Mouse (Mus musculus): ENCODE results near the gene Nsd2.
"Not testable (repeated sequence)": the region's sequence is repeated elsewhere in the genome, so short reads cannot be mapped to it uniquely, and the experiment has no call there.

Nsd2 gene

GRCm38 (mm10) chr5:33851466-33851865, 30.9 kb downstream of the Nsd2 start:
- DNase-seq (ENCODE audit: extremely low spot score, low spot score), result no peak

GRCm38 (mm10) chr5:33853086-33853485, 32.6 kb downstream of the Nsd2 start:
- DNase-seq (ENCODE audit: extremely low spot score, low spot score), result no peak

DNA sequence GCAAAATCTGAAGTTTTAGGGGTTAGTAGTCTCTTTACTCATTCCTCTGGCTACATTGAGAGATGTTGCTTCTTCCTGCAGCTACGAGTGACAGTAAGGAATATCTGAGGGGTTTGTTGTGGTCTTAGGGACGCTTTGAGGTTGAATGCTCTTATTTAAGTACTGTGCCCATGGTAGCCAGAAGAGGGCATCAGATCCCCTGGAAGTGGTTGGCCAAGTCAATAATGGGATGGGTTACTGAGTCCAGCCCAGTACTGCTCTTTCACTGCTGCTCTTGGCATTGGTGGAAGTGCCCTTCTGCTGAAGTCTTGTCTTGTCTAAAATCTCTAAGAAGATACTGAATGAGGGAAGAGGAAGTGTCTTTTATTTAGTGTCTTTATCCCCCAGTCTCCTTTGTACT, 33.5 kb downstream of the Nsd2 start:
- DNase-seq (ENCODE audit: extremely low spot score, low spot score), result no peak

GRCm38 (mm10) chr5:33857693-33858092, 37.2 kb downstream of the Nsd2 start:
- no peak for DNase-seq (ENCODE audit: extremely low spot score, low spot score)

DNA sequence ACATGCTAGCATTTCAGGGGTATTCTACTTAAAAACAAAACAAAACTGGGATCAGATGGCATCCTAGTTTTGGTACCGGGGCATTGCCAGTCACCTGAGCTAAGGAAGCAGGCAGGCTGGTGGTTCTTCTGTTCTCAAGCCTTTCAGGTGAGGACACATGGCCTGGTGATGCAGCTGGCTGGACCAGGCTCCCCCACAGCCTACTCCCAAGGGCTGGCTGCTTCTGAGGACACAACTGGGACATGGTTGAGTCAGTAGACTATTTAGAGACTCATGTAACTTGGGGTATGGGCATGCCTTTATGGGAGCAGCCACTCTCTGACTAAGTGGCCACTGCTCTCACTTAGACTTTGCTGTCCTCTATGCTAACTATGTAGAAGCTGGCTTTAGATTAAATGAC, 54.9 kb downstream of the Nsd2 start:
- DNase-seq (ENCODE audit: extremely low spot score, low spot score), result no peak

GRCm38 (mm10) chr5:33881118-33881517, 60.6 kb downstream of the Nsd2 start:
- no peak for DNase-seq (ENCODE audit: extremely low spot score, low spot score)

- no peak for DNase-seq (ENCODE audit: extremely low spot score, low spot score)
Measured at GRCm38 (mm10) chr5:33893406-33893805, 72.9 kb downstream of the Nsd2 start.

DNA sequence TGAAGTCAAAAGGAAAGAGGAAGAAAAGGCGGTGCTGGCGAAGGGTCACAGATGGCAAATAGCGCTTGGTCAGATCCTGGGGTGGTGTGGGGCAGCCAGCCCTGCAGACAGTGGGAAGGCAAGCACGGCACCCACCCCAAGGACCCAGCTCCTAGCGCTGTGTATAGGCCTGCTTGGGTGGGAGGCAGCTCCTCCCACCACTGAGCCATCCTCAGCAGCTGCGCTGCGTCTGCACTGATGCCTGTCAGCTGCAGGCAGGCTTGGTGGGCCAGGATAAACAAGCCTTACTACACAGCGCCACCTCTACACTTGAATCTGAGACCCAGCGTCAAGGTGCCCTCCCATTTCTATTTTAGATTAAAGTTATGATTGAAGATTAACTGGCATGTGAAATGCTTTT, 74.6 kb downstream of the Nsd2 start:
- no peak for DNase-seq (ENCODE audit: extremely low spot score, low spot score)

DNA sequence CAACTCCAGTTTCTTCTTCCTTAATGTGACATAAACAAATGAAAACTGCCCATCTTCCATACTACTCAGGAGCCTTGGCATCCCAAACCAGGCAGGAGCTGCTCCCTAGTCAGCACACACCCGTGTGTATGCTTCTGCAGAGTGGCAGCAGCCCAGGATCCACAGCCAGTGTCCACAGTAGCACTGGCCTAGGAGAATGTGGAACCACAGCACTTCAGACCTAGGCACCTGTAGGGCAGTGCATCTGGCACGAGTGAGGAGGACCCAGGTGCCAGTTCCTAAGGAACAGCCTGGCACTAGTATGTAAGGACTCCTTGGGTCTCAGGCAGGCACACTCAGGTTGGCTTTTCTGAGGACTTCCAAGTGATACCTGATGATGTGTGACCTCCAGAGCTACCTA, 76.6 kb downstream of the Nsd2 start:
- no peak for DNase-seq (ENCODE audit: extremely low spot score, low spot score)

DNA sequence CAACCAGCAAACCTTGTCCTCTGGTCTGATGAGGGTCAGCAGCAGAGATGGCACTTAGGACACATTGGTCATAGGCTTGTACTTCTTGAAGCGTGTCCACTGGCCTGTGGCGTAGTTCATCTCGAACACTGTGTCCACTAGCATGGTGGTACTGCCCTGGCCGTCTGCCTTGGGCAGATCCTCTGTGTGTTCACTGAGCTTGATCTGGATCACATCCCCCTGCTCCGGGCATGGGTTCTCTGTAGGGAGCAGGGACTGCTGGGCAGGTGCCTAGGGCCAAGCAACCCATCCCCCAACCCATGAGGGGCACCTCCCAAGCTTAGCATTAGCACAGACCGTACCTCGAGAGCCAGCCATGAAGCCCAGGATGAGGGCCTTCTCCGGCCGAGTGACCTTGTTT, 78.1 kb downstream of the Nsd2 start:
- DNase-seq (ENCODE audit: extremely low spot score, low spot score), result no peak

DNA sequence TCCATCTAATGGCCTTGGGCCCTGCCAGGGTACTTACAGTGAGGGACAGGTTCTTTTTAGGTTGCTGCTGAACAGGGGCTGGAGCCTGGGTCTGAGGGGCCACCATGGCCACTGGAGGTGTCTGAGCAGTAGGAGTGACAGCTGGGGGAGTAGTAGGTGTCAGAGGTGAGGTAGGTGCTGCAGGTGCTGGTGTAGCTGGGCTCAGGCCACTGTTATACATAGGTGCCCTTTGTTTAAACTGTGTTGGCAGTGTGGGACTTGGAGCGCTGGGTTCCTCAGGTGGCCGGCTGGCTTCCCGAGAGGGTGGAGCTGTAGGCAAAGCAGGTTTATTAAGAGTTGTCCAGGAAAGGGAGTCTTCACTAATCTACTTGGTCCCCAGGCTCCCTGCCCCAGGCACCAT, 78.7 kb downstream of the Nsd2 start:
- no peak for DNase-seq (ENCODE audit: extremely low spot score, low spot score)

GRCm38 (mm10) chr5:33900101-33900500, 79.6 kb downstream of the Nsd2 start:
- no peak for DNase-seq (ENCODE audit: extremely low spot score, low spot score)

- DNase-seq (ENCODE audit: extremely low spot score, low spot score), result no peak
Measured at GRCm38 (mm10) chr5:33900701-33901263, 80.3 kb downstream of the Nsd2 start.

DNA sequence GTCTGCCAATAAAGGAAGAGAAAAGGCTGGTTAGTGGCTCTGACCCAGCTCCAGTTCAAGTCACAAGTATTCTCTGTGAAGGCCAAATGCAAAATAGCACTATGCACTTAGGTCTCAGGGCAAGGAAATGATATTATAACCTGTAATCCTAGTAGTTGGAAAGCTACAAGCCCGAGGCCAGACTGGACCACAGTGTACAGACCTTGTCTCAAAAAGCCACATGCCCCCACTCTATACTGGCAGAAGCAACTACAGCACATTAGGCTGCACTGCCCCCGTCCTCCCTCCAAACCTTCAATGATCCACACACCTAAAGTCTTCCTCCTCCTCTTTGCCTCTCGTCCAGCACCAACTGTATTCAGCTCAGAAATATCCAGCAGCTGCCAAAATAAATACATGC, 80.8 kb downstream of the Nsd2 start:
- DNase-seq (ENCODE audit: extremely low spot score, low spot score), result no peak

GRCm38 (mm10) chr5:33902696-33903095, 82.2 kb downstream of the Nsd2 start:
- no peak for DNase-seq (ENCODE audit: extremely low spot score, low spot score)

DNA sequence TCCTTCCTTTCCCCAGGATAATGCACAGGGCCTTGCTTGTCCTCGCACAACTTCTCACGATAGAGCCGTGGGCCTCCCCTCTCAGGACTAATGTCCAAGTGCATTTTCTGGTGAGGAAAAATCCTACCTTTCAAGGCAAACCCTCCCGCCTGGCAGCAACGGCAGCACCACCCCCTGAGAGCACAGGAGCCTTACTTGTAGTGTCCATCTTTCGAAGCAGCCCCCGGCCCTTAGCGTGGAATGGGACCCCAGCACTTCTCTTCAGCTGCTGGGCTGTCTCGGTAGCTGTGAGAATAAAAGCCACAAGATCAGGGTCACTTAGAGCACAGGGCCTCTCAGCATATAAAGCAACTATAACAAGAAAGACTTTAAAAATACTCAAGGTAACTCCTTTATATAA, 82.7 kb downstream of the Nsd2 start:
- DNase-seq (ENCODE audit: extremely low spot score, low spot score), result no peak

GRCm38 (mm10) chr5:33915031-33915430, 94.5 kb downstream of the Nsd2 start:
- DNase-seq (ENCODE audit: extremely low spot score, low spot score), result not testable (repeated sequence)

GRCm38 (mm10) chr5:33916616-33917015, 96.1 kb downstream of the Nsd2 start:
- not testable (repeated sequence) for DNase-seq (ENCODE audit: extremely low spot score, low spot score)

GRCm38 (mm10) chr5:33919466-33919865, 98.9 kb downstream of the Nsd2 start:
- DNase-seq (ENCODE audit: extremely low spot score, low spot score), result no peak

DNA sequence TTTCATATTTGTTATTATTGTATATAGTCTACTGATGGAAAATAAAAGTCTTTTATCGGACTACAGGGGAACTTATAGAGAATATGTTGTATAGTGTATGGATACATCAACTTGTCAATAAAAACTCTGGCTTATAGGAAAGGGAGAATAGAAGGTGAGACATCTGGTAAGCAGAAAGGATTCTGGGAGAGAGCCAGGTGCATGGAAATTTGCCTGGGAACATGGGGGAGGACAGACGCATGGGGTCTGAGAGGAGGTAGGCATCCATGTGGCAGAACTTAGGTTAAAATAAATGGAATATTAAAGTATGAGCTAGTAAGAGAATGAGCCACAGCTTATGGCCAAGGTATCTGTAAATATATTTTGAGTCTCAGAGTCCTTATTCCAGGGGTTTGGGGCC, 99.5 kb downstream of the Nsd2 start:
- no peak for DNase-seq (ENCODE audit: extremely low spot score, low spot score)

DNA sequence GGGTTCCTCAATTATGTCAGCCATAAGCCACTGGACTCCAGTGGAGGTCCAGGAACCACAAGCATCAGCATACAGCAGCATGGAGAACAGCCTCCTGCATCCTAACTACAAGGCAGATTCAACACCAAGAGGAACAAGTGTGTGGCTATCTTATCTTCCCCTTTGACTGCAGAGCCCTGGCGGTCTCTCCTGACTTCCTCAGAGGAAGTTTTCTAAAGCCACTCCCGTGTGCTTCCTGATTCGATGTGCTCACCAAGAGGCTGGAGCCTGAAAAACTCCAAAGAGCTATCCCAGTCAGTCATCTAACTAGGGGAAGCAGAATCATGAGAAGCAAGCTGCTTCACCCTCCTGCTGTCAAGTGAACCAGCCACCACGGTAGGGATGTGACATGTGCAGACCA, 100.4 kb downstream of the Nsd2 start:
- no peak for DNase-seq (ENCODE audit: extremely low spot score, low spot score)

GRCm38 (mm10) chr5:33921486-33922235, 101.1 kb downstream of the Nsd2 start:
- no peak for DNase-seq (ENCODE audit: extremely low spot score, low spot score)

DNA sequence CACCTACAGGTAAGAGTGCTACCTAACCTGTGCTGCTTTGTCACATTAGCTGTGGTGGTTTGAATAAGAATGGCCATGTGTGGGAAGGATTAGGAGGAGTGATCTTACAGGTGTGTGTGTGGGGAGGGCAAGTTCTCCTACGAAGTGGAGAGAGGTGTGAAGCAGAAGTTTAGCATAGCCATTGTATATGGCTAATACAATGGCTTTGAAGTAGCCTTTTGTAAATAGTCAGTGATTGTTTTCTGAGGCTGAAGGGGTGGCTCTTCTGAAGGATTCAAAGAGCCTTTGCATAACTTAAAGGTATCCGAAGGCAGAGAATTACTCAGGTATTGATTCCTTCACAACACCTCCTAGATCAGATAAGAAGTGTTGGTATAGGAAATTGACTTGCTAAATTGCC, 102.0 kb downstream of the Nsd2 start:
- DNase-seq (ENCODE audit: extremely low spot score, low spot score), result no peak

Measured in neural tube, embryonic 10.5 days (tissue).